Mouse (Mus musculus): ENCODE measurements around the gene Scn10a. TPM values are rescaled to one million over a fixed set of nuclear protein-coding genes. Genes with fewer than 3 reads are reported as not detected.

The Scn10a gene
- polyA plus RNA-seq, 1 experiment from 2014 or later: not detected

DNA sequence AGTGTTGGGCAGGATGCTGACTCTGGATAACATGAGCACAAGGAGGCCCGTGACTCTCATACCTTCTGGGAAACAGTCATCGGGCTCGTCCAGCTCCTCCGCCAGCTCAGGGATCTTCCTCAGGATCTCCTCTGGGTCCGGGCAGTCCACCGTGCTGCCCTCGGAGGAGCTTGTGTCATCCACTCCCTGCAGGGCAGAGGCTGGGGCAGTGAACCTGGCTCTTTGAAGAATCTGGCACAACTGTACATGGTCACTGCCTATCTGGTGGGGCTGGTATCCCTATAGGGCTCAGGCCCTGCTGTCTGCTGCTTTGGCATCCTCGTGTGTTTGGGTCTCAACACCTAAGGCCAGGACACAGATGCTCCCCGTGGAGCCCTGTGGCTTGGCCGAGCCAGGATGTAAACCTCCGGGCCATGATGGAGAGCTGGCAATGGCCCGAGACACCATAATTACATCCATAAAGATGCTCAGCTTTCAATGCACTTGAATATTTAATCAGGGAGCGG, 87.7 kb downstream of the Scn10a start:
- H3K27me3 ChIP-seq (ENCODE audit: control insufficient read depth, insufficient read depth, low read length): no peaks in the 10 kb centered on the region
- H3K4me2 ChIP-seq (replicated peaks): no peak overlapping the region
- no peak overlapping the region for H3K27ac ChIP-seq
- H3K36me3 ChIP-seq (replicated peaks; ENCODE audit: control insufficient read depth, insufficient read depth): no peaks in the 10 kb centered on the region
- DNase-seq (ENCODE audit: low spot score) (no peak), ATAC-seq (ENCODE audit: low FRiP score) (no peak; the same call in 1 of the 2 replicates)
- WGBS: 54% methylated on average over 13 of the region's 13 CpGs
- H3K4me3 ChIP-seq (replicated peaks; ENCODE audit: low read length): no peak overlapping the region
- H3K9me3 ChIP-seq (ENCODE audit: control insufficient read depth, low read length): no peaks in the 10 kb centered on the region
- 0 out of 2 replicates have a peak, but pooled peaks cover 5% of the 10 kb centered on the region for H3K4me1 ChIP-seq (replicated peaks; ENCODE audit: control insufficient read depth, insufficient read depth, low read length)
- no peak overlapping the region for H3K9ac ChIP-seq

DNA sequence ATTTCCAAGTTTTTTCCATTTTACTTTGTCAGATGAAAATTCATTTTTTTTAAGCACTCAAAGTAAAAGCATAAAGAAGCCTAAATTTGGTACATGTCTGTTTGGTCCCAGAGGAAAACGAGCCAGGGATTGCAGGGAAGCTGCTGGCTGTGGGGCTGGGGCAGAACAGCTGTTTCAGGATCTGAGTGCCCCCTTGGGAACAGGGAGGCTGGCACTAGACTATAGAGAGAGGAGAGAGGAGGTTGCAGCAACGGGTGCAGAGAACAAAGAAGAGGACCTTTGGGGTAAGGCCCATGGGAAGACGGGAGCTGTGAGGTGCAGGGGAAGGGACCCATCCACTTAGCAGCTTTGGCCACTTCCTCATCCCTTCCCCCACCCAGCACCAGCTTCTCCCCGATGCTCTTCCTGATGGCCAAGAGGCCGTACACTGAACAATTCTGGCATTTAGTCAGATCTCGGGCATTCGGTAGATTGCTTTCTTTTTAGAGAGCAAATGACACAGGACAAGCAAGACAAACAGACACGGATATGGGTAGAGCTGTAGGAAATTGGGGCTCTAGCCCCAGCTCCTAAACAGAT, 90.3 kb downstream of the Scn10a start:
- no peak for DNase-seq (ENCODE audit: low spot score)
- Histone ChIP-seq H3K36me3 (replicated peaks; ENCODE audit: control insufficient read depth, insufficient read depth) (no peaks in the 10 kb centered on the region), H3K4me3 (replicated peaks; ENCODE audit: low read length) (no peak overlapping the region), H3K9ac (no peak overlapping the region), H3K4me2 (replicated peaks) (no peak overlapping the region), H3K4me1 (replicated peaks; ENCODE audit: control insufficient read depth, insufficient read depth, low read length) (no peaks in the 10 kb centered on the region), H3K9me3 (ENCODE audit: control insufficient read depth, low read length) (no peaks in the 10 kb centered on the region), H3K27ac (no peak overlapping the region), H3K27me3 (ENCODE audit: control insufficient read depth, insufficient read depth, low read length) (no peaks in the 10 kb centered on the region)
- 67% methylated on average over 8 of the region's 8 CpGs for WGBS
- ATAC-seq (ENCODE audit: low FRiP score): no peak

DNA sequence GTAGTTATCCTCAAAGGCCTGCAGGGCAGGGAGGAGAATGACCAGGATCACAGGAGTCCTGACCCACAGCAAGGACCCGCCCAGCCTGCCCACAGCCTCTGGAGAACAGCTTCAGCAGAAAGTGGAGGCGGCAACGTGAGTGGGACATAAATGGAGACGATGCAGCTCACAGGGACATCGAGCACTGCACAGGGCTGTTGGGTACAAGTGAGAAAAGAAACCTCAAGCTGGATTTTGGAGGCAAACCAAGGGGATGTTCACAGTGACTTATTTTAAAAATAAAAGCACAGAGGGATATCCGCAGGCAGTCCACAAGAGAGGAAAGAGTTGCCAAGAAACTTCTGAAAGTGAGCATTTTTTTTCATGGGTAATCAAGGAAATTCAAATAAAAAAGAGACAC, 91.9 kb downstream of the Scn10a start:
- no peak overlapping the region for H3K27ac ChIP-seq
- H3K4me2 ChIP-seq (replicated peaks): no peak overlapping the region
- ATAC-seq (ENCODE audit: low FRiP score): no peak
- no peaks in the 10 kb centered on the region for H3K36me3 ChIP-seq (replicated peaks; ENCODE audit: control insufficient read depth, insufficient read depth)
- no peaks in the 10 kb centered on the region for H3K9me3 ChIP-seq (ENCODE audit: control insufficient read depth, low read length)
- no peak overlapping the region for H3K4me3 ChIP-seq (replicated peaks; ENCODE audit: low read length)
- WGBS: 88% methylated on average over 6 of the region's 6 CpGs
- H3K27me3 ChIP-seq (ENCODE audit: control insufficient read depth, insufficient read depth, low read length): no peaks in the 10 kb centered on the region
- DNase-seq (ENCODE audit: low spot score): no peak
- no peaks in the 10 kb centered on the region for H3K4me1 ChIP-seq (replicated peaks; ENCODE audit: control insufficient read depth, insufficient read depth, low read length)
- no peak overlapping the region for H3K9ac ChIP-seq

DNA sequence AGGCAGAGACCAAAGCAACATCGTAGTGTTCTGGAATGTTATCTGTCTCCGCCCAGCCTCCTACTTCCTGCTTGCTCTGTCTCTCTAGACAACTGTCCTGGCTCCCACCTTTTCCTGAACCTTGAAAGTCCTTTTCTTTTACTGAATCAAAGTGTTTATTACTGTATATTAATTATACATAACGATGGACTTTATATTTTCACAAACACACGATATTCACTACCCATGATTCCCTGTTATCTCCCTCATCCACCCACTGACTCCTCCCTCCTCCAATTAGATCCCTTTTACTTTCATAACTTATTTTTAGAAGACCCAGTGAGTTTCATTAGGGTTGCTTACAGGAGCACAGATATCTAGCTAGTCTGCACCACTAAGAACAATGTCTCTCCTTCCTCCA, 95.0 kb downstream of the Scn10a start:
- ATAC-seq (ENCODE audit: low FRiP score): no peak
- no peaks in the 10 kb centered on the region for H3K4me1 ChIP-seq (replicated peaks; ENCODE audit: control insufficient read depth, insufficient read depth, low read length)
- 90% methylated on average over 4 of the region's 4 CpGs for WGBS
- H3K27ac ChIP-seq: no peak overlapping the region
- no peak for DNase-seq (ENCODE audit: low spot score)
- H3K9me3 ChIP-seq (ENCODE audit: control insufficient read depth, low read length): no peaks in the 10 kb centered on the region
- no peak overlapping the region for H3K9ac ChIP-seq
- no peaks in the 10 kb centered on the region for H3K36me3 ChIP-seq (replicated peaks; ENCODE audit: control insufficient read depth, insufficient read depth)
- H3K4me2 ChIP-seq (replicated peaks): no peak overlapping the region
- no peak overlapping the region for H3K4me3 ChIP-seq (replicated peaks; ENCODE audit: low read length)
- H3K27me3 ChIP-seq (ENCODE audit: control insufficient read depth, insufficient read depth, low read length): no peaks in the 10 kb centered on the region

DNA sequence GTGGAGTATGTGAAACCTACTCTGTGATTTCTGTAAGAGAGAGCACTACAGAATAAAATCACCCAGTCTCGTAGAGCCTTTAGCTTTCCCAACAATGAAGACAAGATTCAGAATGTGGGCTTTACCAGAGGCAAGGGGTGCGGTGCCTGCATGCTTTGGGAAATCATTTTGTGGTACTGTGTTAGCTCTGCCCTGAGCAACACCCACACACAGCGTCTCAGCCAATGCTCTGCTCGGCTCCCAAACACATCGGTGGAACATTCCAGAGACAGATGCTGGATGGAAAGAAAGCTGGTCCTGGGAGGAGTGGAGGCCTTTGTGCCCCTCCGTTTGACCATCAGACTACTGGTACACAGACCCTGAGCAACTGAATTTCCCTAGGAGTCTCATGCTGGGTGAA, 104.3 kb downstream of the Scn10a start:
- no peak overlapping the region for H3K4me2 ChIP-seq (replicated peaks)
- no peak overlapping the region for H3K27ac ChIP-seq
- no peak for ATAC-seq (ENCODE audit: low FRiP score)
- no peaks in the 10 kb centered on the region for H3K27me3 ChIP-seq (ENCODE audit: control insufficient read depth, insufficient read depth, low read length)
- H3K4me3 ChIP-seq (replicated peaks; ENCODE audit: low read length): no peak overlapping the region
- no peaks in the 10 kb centered on the region for H3K36me3 ChIP-seq (replicated peaks; ENCODE audit: control insufficient read depth, insufficient read depth)
- 82% methylated on average over 6 of the region's 6 CpGs for WGBS
- H3K4me1 ChIP-seq (replicated peaks; ENCODE audit: control insufficient read depth, insufficient read depth, low read length): no peaks in the 10 kb centered on the region
- no peak for DNase-seq (ENCODE audit: low spot score)
- no peak overlapping the region for H3K9ac ChIP-seq
- H3K9me3 ChIP-seq (ENCODE audit: control insufficient read depth, low read length): no peaks in the 10 kb centered on the region

DNA sequence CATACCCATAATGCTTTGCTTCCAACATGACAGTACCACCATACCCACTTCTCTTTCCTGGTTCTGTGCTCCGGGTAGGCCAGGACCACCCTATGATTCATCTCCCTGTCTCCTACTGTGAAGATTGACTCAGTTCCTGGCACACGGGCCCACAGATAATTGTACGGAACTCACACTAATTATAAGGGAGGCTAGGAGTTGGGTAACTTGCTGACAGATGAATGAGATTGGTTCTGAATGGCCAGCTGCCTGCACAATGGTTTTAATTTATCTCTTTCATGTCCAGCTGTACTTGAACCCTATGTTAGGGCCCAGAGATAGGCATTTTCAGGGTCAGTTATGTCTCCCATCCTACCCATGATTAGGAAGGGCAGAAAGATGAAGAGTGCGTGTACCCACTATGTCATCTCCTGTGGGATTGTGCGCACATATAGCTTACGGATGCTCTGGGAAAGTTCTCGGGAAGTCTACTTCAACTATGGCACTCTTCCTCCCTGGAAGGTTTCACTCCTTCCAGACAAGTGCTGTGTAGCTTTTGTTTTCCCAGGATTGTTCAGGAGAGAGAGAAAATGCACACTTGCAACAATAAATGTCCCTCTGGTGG, 108.5 kb downstream of the Scn10a start:
- no peak for DNase-seq (ENCODE audit: low spot score)
- no peaks in the 10 kb centered on the region for H3K36me3 ChIP-seq (replicated peaks; ENCODE audit: control insufficient read depth, insufficient read depth)
- ATAC-seq (ENCODE audit: low FRiP score): no peak

DNA sequence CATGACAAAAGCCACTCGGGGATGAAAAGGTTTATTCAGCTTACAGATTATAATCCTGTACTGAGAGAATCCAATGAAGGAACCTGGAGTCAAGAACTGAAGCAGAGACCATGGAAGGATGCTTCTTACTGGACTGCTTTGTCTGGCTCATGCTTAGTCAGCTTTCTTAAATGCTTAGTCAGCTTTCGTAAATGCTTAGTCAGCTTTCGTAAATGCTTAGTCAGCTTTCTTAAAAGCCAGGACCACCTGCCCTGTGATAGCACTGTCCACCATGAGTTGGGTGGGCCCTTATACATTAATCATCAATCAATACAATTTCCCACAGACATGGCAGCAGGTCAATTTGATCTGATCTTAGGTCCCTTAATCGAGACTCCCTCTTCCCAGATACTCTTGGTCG, 112.2 kb downstream of the Scn10a start:
- no peak overlapping the region for H3K27ac ChIP-seq
- ATAC-seq (ENCODE audit: low FRiP score) (no peak), DNase-seq (ENCODE audit: low spot score) (no peak)
- H3K4me2 ChIP-seq (replicated peaks): no peak overlapping the region
- no peaks in the 10 kb centered on the region for H3K4me1 ChIP-seq (replicated peaks; ENCODE audit: control insufficient read depth, insufficient read depth, low read length)
- H3K9ac ChIP-seq: no peak overlapping the region
- H3K36me3 ChIP-seq (replicated peaks; ENCODE audit: control insufficient read depth, insufficient read depth): no peaks in the 10 kb centered on the region
- H3K27me3 ChIP-seq (ENCODE audit: control insufficient read depth, insufficient read depth, low read length): no peaks in the 10 kb centered on the region
- H3K4me3 ChIP-seq (replicated peaks; ENCODE audit: low read length): no peak overlapping the region
- 93% methylated on average over 5 of the region's 5 CpGs for WGBS
- no peaks in the 10 kb centered on the region for H3K9me3 ChIP-seq (ENCODE audit: control insufficient read depth, low read length)

More for the DNA sequence above, 108.5 kb downstream of the Scn10a start:
- H3K9me3 ChIP-seq (ENCODE audit: control insufficient read depth, low read length): no peaks in the 10 kb centered on the region
- no peak overlapping the region for H3K27ac ChIP-seq
- no peaks in the 10 kb centered on the region for H3K27me3 ChIP-seq (ENCODE audit: control insufficient read depth, insufficient read depth, low read length)
- WGBS: 89% methylated on average over 7 of the region's 7 CpGs
- no peak overlapping the region for H3K9ac ChIP-seq
- no peak overlapping the region for H3K4me3 ChIP-seq (replicated peaks; ENCODE audit: low read length)
- no peaks in the 10 kb centered on the region for H3K4me1 ChIP-seq (replicated peaks; ENCODE audit: control insufficient read depth, insufficient read depth, low read length)
- H3K4me2 ChIP-seq (replicated peaks): no peak overlapping the region

DNA sequence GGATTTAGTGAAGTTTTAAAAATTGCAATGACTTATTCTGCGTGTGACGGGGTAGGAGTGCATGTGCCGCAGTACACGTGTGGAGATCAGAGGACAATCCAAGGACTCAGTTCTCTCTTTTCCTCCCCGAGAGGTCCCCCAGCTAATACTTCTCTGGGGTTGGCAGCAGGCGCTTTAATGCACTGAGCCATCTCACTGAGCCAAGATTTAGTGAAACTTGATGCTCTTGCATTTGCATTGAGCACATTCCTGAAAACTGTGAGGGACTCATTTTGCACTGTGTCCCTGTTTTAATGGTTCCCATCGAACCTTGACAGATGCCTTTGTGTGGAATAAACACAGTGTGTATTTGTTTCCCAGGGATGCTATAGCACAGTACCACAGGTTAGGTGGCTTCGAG, 114.5 kb downstream of the Scn10a start:
- Histone ChIP-seq H3K9ac (no peak overlapping the region), H3K36me3 (replicated peaks; ENCODE audit: control insufficient read depth, insufficient read depth) (no peaks in the 10 kb centered on the region), H3K27me3 (ENCODE audit: control insufficient read depth, insufficient read depth, low read length) (no peaks in the 10 kb centered on the region), H3K27ac (no peak overlapping the region), H3K4me1 (replicated peaks; ENCODE audit: control insufficient read depth, insufficient read depth, low read length) (no peaks in the 10 kb centered on the region), H3K9me3 (ENCODE audit: control insufficient read depth, low read length) (no peaks in the 10 kb centered on the region), H3K4me3 (replicated peaks; ENCODE audit: low read length) (no peak overlapping the region), H3K4me2 (replicated peaks) (no peak overlapping the region)
- WGBS: 81% methylated on average over 8 of the region's 8 CpGs
- no peak for DNase-seq (ENCODE audit: low spot score)
- ATAC-seq (ENCODE audit: low FRiP score): no peak

DNA sequence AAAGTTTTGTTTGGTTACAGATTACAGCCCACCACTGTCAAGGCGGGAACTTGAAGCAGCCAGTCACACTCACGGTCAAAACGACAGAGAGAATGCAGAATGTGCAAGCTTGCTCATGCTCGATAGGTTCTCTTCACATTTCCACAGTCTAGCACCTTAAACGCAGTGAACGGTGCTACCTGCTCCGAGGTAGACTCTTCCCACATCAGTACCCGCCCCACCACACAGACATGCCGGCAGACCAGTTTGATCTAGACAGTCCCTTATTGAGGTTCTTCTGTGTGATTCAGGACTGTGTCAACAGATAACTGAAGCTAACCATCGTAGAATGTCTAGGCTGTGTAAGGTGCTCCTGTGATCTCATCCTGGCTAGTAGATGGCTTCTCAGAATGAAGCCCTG, 120.6 kb downstream of the Scn10a start:
- ATAC-seq (ENCODE audit: low FRiP score) (no peak), DNase-seq (ENCODE audit: low spot score) (no peak)
- WGBS: 92% methylated on average over 10 of the region's 10 CpGs
- no peaks in the 10 kb centered on the region; the same call in 1 of the 2 replicates for H3K27me3 ChIP-seq (ENCODE audit: control insufficient read depth, insufficient read depth, low read length)
- H3K4me2 ChIP-seq (replicated peaks): no peak overlapping the region
- H3K4me3 ChIP-seq (replicated peaks; ENCODE audit: low read length): no peak overlapping the region
- H3K36me3 ChIP-seq (replicated peaks; ENCODE audit: control insufficient read depth, insufficient read depth): no peaks in the 10 kb centered on the region
- no peak overlapping the region for H3K27ac ChIP-seq
- no peaks in the 10 kb centered on the region for H3K9me3 ChIP-seq (ENCODE audit: control insufficient read depth, low read length)
- H3K4me1 ChIP-seq (replicated peaks; ENCODE audit: control insufficient read depth, insufficient read depth, low read length): no peaks in the 10 kb centered on the region
- no peak overlapping the region for H3K9ac ChIP-seq
